Mouse (Mus musculus) lung, embryonic 15.5 days (tissue): ENCODE data around the gene Bcs1l. TPM values are rescaled to one million over a fixed set of nuclear protein-coding genes. Genes with fewer than 3 reads are reported as not detected.

ENCODE experiments used
- ATAC-seq: fragments of 200-750 bp; cut with Nextera tagmentation; 2 replicates; pipeline ENCODE4 v1.8.0; 2017; ENCODE audit warnings: moderate number of reproducible peaks, borderline replicate concordance; ENCODE audit not compliant: low FRiP score, low TSS enrichment; ENCODE audit errors: extremely low read depth
- H3K27ac ChIP-seq: fragments of 300-500 bp; sonication (generic); 2 replicates; pipeline ENCODE4 v1.5.1; 2015; ENCODE audit warnings: moderate library complexity, mild to moderate bottlenecking, inconsistent platforms
- H3K27me3 ChIP-seq: fragments of 300-500 bp; sonication (generic); 2 replicates; pipeline ENCODE4 v1.6.1; 2015; ENCODE audit warnings: inconsistent platforms
- H3K36me3 ChIP-seq: fragments of 300-500 bp; sonication (generic); 2 replicates; pipeline ENCODE4 v1.6.1; 2015; ENCODE audit warnings: inconsistent platforms
- H3K4me1 ChIP-seq: fragments of 300-500 bp; sonication (generic); 2 replicates; pipeline ENCODE4 v1.6.1; 2015; ENCODE audit warnings: inconsistent platforms
- H3K4me2 ChIP-seq: fragments of 300-500 bp; sonication (generic); 2 replicates; pipeline ENCODE4 v1.6.1; 2015; ENCODE audit warnings: inconsistent platforms, mild to moderate bottlenecking, moderate library complexity
- H3K4me3 ChIP-seq: fragments of 300-500 bp; sonication (generic); 2 replicates; pipeline ENCODE4 v1.5.1; 2015; ENCODE audit warnings: mild to moderate bottlenecking, inconsistent platforms
- H3K9ac ChIP-seq: fragments of 300-500 bp; sonication (generic); 2 replicates; pipeline ENCODE4 v1.6.1; 2015; ENCODE audit warnings: inconsistent platforms
- H3K9me3 ChIP-seq: fragments of 300-500 bp; sonication (generic); 2 replicates; pipeline ENCODE4 v1.6.1; 2016; ENCODE audit warnings: inconsistent platforms
- WGBS: fragments of 180-500 bp; shearing (Covaris S2); methylation state at CpG from one replicate; pipeline ENCODE4 v1.1.7; 2015; 5-methylcytosine and 5-hydroxymethylcytosine counted together
- polyA plus RNA-seq: library from polyadenylated mRNA; unstranded; fragments of >200 nt; fragmentation: Nextera tagmentation; extraction: Ambion mirVana; gene quantifications from 2 replicates; pipeline ENCODE4 v1.2.1, GENCODE M21; 2015

Gene Bcs1l
- polyA plus RNA-seq: 18.4 and 20.0 TPM in 2 replicates

DNA sequence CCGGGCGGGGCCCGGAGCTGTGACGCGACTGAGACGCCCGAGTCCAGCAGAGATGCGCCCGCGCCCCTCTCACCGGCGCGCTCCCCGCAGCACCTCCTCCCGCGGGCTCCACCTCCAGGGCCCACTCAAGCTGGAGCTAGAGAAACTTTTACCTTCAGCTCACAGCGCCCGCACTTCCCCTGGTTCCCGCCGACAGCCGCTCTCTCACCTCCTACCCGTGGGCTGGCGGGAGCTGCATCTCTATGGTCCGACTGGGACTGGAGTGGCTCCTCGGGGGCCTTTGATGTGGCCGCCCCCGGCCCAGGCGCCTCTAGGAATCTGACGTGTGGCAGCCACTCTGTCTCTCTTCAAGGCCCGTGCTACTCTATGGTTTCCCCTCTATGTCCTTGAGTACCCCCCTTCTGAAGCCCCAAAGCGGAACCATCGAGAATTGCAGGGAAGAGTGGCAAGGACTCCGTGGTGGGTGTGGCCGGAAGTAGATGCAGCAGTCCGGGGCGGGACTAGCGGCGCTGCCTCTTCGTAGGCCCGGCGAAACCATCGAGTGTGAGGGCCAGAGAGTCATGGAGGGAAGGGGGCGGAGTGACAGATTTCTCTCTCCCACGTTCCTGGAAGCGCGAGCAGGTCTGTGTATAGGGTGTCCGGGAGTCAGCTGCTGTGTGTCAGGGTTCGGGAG, at the start of gene Bcs1l, which contains the start of gene Zfp142:
TSS of gene Bcs1l (plus strand) at position 517 of the 673 bp plus-strand sequence.
TSS of gene Zfp142 (minus strand) at position 474 of the 673 bp plus-strand sequence.
- Histone ChIP-seq H3K4me1 (peaks cover 21% of the 10 kb centered on the region), H3K4me2 (peak within 1 kb of the TSS; percentile 87)

GRCm38 (mm10) chr1:74538650-74539049, 49.4 kb upstream of the Bcs1l start:
- no peak overlapping the region for H3K27ac ChIP-seq
- H3K4me1 ChIP-seq: peaks cover 3% of the 10 kb centered on the region; the same call in 1 of the 2 replicates

More for the DNA sequence above, at the start of gene Bcs1l, which contains the start of gene Zfp142:
- no peaks in the 10 kb centered on the region for H3K9me3 ChIP-seq
- H3K27ac ChIP-seq: peak within 1 kb of the TSS; percentile 77
- WGBS: under 1% methylated on average over 48 of the region's 48 CpGs
- ATAC-seq: peak; percentile 99
- H3K4me3 ChIP-seq: peak within 1 kb of the TSS; percentile 90
- H3K9ac ChIP-seq: peak within 1 kb of the TSS; percentile 80
- H3K27me3 ChIP-seq: no peaks in the 10 kb centered on the region
- H3K36me3 ChIP-seq: peaks cover 43% of the 10 kb centered on the region

DNA sequence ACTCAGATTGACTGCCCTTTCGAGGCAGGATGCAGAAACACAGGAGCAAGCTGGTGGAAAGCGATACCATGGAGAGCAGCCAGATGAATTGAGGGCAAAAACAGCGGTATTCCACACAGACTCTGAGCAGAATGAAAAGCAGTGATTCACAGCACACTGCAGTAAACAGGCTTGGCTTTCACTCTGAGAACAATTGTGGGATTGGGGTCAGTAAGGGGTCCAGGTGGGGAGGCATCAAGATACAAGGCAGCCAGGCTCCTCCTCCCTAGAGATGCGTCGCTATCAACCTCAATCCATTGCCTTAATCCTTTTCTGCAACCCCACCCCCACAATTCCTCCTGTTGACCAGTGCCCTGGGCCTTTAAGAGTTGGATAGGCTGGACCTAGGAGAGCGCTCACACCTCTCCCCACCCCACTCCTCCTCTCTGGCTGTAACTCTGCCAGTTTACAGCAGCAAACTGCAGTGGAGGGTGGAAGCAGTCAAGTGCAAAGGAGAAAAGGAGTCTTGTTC, 45.6 kb upstream of the Bcs1l start, which contains the start of gene Plcd4:
TSS of gene Plcd4 (plus strand) at position 438 of the 511 bp plus-strand sequence.
- Histone ChIP-seq H3K36me3 (no peaks in the 10 kb centered on the region), H3K9ac (no peak within 1 kb of the TSS), H3K27ac (no peak within 1 kb of the TSS), H3K4me3 (no peak within 1 kb of the TSS), H3K9me3 (no peaks in the 10 kb centered on the region), H3K4me1 (peaks cover 3% of the 10 kb centered on the region; the same call in 1 of the 2 replicates), H3K27me3 (no peaks in the 10 kb centered on the region), H3K4me2 (no peak within 1 kb of the TSS)
- no peak for ATAC-seq
- WGBS: 7% methylated on average over 6 of the region's 6 CpGs

More at GRCm38 (mm10) chr1:74538650-74539049, 49.4 kb upstream of the Bcs1l start:
- H3K4me2 ChIP-seq: no peak overlapping the region
- no peak overlapping the region for H3K9ac ChIP-seq
- H3K4me3 ChIP-seq: no peak overlapping the region
- no peaks in the 10 kb centered on the region for H3K9me3 ChIP-seq
- H3K27me3 ChIP-seq: no peaks in the 10 kb centered on the region
- no peak for ATAC-seq
- H3K36me3 ChIP-seq: no peaks in the 10 kb centered on the region

GRCm38 (mm10) chr1:74544184-74544583, 43.9 kb upstream of the Bcs1l start, which contains the start of gene Usp37:
Usp37 (minus strand) TSS chr1:74544284.
- Histone ChIP-seq H3K27me3 (no peaks in the 10 kb centered on the region), H3K4me3 (no peak within 1 kb of the TSS), H3K4me2 (no peak within 1 kb of the TSS), H3K9me3 (no peaks in the 10 kb centered on the region), H3K36me3 (no peaks in the 10 kb centered on the region), H3K4me1 (peaks cover 3% of the 10 kb centered on the region; the same call in 1 of the 2 replicates), H3K9ac (no peak within 1 kb of the TSS), H3K27ac (no peak within 1 kb of the TSS)
- 69% methylated on average over 4 of the region's 4 CpGs for WGBS
- ATAC-seq: no peak

DNA sequence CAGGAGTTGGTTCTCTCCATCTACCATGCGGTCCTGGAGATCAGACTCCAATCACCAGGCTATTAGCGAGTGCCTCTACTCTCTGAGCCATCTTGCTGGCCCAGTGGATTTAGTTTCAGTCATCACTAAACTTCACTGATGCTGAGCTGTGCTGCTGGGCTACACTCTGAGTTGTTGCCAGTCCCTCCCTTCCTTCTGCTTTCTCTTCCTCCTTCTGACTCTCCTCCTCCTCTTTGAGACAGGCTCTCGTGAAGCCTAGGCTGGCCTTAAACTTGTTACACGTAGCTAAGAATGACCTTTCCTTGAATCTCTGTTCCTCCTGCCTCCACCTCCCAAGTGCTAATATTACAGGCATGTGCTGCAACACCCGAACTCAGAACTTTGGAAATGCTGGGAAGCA, 29.0 kb upstream of the Bcs1l start:
- H3K9ac ChIP-seq: no peak overlapping the region
- no peak overlapping the region for H3K4me2 ChIP-seq
- no peak overlapping the region for H3K27ac ChIP-seq
- no peaks in the 10 kb centered on the region for H3K4me1 ChIP-seq
- WGBS: 75% methylated on average over 5 of the region's 5 CpGs
- peaks cover 7% of the 10 kb centered on the region; the same call in 1 of the 2 replicates for H3K36me3 ChIP-seq
- no peak for ATAC-seq
- no peak overlapping the region for H3K4me3 ChIP-seq
- H3K9me3 ChIP-seq: no peaks in the 10 kb centered on the region
- H3K27me3 ChIP-seq: no peaks in the 10 kb centered on the region

DNA sequence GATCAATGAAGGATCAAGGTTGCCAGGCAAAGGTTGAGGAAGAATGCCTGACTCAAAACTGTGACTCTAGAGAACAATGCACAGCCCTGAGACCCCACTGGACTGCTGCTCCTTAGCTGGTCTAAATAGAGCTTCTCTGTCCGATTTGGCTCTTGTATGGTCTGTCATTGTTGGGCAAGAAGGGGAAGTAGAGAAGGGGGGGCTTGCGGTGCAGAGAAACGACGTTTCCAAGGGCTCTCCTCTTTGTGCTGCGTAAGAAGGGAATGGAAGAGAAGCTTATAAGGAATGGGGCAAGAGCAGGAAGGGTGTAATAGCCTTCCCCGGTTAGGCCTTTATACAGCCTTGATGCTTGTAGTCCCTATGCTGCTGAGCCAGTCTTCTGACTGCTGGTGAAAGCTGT, 22.3 kb upstream of the Bcs1l start:
- H3K4me1 ChIP-seq: no peaks in the 10 kb centered on the region
- H3K4me2 ChIP-seq: no peak overlapping the region
- H3K27me3 ChIP-seq: no peaks in the 10 kb centered on the region
- no peak overlapping the region for H3K27ac ChIP-seq
- WGBS: 90% methylated on average over 6 of the region's 6 CpGs
- H3K9ac ChIP-seq: no peak overlapping the region
- no peak overlapping the region for H3K4me3 ChIP-seq
- ATAC-seq: no peak
- peaks cover 61% of the 10 kb centered on the region for H3K36me3 ChIP-seq
- no peaks in the 10 kb centered on the region for H3K9me3 ChIP-seq

- WGBS: 92% methylated on average over 29 of the region's 29 CpGs
- no peaks in the 10 kb centered on the region for H3K9me3 ChIP-seq
- H3K4me1 ChIP-seq: no peaks in the 10 kb centered on the region
- no peak overlapping the region for H3K4me2 ChIP-seq
- no peaks in the 10 kb centered on the region for H3K27me3 ChIP-seq
- H3K27ac ChIP-seq: no peak overlapping the region
- no peak for ATAC-seq
- no peak overlapping the region for H3K4me3 ChIP-seq
- H3K9ac ChIP-seq: no peak overlapping the region
- peaks cover 86% of the 10 kb centered on the region for H3K36me3 ChIP-seq
Measured at GRCm38 (mm10) chr1:74569739-74570719, 18.1 kb upstream of the Bcs1l start.

GRCm38 (mm10) chr1:74582621-74583020, 5.5 kb upstream of the Bcs1l start:
- Histone ChIP-seq H3K4me2 (no peak overlapping the region), H3K4me3 (no peak overlapping the region), H3K36me3 (peaks cover 34% of the 10 kb centered on the region), H3K9me3 (no peaks in the 10 kb centered on the region), H3K9ac (no peak overlapping the region), H3K27me3 (no peaks in the 10 kb centered on the region), H3K27ac (no peak overlapping the region), H3K4me1 (peaks cover 15% of the 10 kb centered on the region)
- WGBS: 86% methylated on average over 3 of the region's 3 CpGs
- no peak for ATAC-seq

DNA sequence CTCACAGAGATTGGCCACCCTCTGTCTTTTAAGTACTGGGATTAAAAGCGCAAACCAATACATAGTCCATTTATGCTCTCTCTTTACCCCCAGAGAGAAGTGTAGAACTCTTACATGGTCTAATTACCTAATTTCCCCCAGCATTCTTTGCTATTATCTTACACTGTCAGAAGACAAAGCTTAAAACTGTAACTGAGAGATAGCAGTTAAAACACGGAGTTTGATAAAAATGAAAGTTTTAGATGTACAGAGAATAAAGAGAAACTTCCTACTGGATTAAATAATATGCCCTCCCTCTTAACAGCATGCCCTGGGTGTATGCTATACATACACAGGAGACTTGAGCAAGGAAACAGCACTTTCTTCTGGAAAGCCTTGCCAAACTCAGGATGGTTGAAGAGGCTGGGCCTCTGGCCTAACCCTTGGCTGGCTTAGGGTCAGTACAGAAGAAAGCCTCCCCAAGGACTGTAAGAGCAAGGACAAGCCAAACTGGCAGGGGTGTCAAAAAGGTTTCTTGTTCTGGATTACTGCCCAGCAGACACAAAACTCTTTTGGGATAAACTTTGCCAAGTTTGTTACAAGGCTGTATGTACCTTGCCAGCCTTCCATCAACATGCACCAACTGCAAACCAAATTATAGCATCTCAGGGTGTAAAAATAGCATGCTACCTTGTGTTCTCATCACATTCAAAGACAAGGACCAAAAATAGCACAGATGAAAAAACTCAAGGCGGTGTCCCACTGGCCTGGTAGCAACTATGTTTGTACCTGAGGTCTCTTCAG, 3.3 kb upstream of the Bcs1l start:
- Histone ChIP-seq H3K27ac (no peak overlapping the region), H3K4me1 (peaks cover 21% of the 10 kb centered on the region), H3K9me3 (no peaks in the 10 kb centered on the region), H3K9ac (no peak overlapping the region), H3K4me2 (no peak overlapping the region), H3K4me3 (no peak overlapping the region), H3K27me3 (no peaks in the 10 kb centered on the region), H3K36me3 (peaks cover 22% of the 10 kb centered on the region)
- WGBS: 90% methylated on average over 3 of the region's 3 CpGs
- ATAC-seq: no peak

- WGBS: 2% methylated on average over 24 of the region's 24 CpGs
- Histone ChIP-seq H3K4me2 (peak overlapping the region; percentile 87), H3K36me3 (peaks cover 41% of the 10 kb centered on the region), H3K4me1 (peaks cover 21% of the 10 kb centered on the region), H3K27me3 (no peaks in the 10 kb centered on the region), H3K9me3 (no peaks in the 10 kb centered on the region), H3K4me3 (peak overlapping the region; percentile 90), H3K9ac (peak overlapping the region; percentile 77), H3K27ac (peak overlapping the region; percentile 77)
- ATAC-seq: 0 out of 2 replicates have a peak, but pooled peaks have one; percentile 0
Measured at GRCm38 (mm10) chr1:74587233-74587772, 786 bp upstream of the Bcs1l start.

GRCm38 (mm10) chr1:74594434-74594833, 6.3 kb downstream of the Bcs1l start:
- H3K36me3 ChIP-seq: peaks cover 82% of the 10 kb centered on the region

More at GRCm38 (mm10) chr1:74594434-74594833, 6.3 kb downstream of the Bcs1l start:
- Histone ChIP-seq H3K4me1 (no peaks in the 10 kb centered on the region), H3K4me2 (no peak overlapping the region), H3K27ac (no peak overlapping the region), H3K9ac (no peak overlapping the region), H3K4me3 (no peak overlapping the region), H3K27me3 (no peaks in the 10 kb centered on the region), H3K9me3 (no peaks in the 10 kb centered on the region)
- no peak for ATAC-seq
- 75% methylated on average over 8 of the region's 8 CpGs for WGBS
